1 mouse cellular context compared by ENCODE assay signal in the genomic region with DNA sequence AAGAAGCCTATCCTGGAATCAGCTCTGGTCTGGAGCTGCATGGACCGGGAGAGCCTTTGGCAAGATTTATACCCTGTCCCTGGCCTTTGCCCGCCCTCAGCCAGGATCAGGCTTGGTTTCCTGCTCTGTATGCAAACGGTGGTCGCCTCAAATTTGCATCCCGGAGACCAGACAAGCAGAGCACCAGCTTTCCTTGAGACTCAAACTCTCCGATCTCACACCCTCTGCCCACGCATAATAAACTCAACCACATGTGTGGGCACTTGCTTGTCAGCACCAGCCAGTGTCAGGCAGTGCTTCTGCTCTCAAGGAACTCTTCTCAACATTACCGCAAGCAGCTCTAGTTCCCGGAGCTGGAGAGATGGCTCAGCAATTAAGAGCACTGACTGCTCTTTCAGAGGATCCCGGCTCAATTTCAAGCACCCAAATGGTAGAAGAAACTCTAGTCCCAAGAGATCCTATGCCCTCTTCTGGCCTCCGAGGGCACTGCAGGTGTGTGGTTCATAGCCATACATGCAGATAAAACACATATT.
A peak's percentile ranks its signal among the peaks of the same experiment; 100 is the strongest.
TF ChIP-seq lines count a peak whose summit lies in the region.

No protein-coding gene starts in this region.

TF ChIP-seq in CH12.LX, 34 proteins besides CTCF, POLR2A, EP300 and RAD21:
- TF ChIP-seq ETS1 (conservative IDR thresholded peaks at IDR 0.05; ENCODE audit: low read depth, low read length) (peak; percentile 50), NELFE (IDR thresholded peaks at IDR 0.05; ENCODE audit: low read depth, low read length) (peak; percentile 10; the same call in 1 of the 2 replicates), BHLHE40 (IDR thresholded peaks at IDR 0.05; ENCODE audit: low read depth, low read length) (peak; percentile 35; the same call in 1 of the 2 replicates), SMC3 (IDR thresholded peaks at IDR 0.05; ENCODE audit: low read depth, low read length) (peak; percentile 36), JUND (conservative IDR thresholded peaks at IDR 0.05; ENCODE audit: low read depth, low read length) (no peak), MXI1 (IDR thresholded peaks at IDR 0.05; ENCODE audit: low read depth, low read length) (no peak), SIN3A (IDR thresholded peaks at IDR 0.05; ENCODE audit: low read length) (0 out of 2 replicates have a peak, but pooled peaks have one; percentile 24), MYC (IDR thresholded peaks at IDR 0.05; ENCODE audit: low read depth, low read length) (peak; percentile 20; the same call in 1 of the 2 replicates), PAX5 (IDR thresholded peaks at IDR 0.05; ENCODE audit: low read length) (no peak), MEF2A (IDR thresholded peaks at IDR 0.05; ENCODE audit: borderline replicate concordance, low read depth, low read length) (peak; percentile 13)
